8 mouse cellular contexts compared by ENCODE assay signal in the genomic region with DNA sequence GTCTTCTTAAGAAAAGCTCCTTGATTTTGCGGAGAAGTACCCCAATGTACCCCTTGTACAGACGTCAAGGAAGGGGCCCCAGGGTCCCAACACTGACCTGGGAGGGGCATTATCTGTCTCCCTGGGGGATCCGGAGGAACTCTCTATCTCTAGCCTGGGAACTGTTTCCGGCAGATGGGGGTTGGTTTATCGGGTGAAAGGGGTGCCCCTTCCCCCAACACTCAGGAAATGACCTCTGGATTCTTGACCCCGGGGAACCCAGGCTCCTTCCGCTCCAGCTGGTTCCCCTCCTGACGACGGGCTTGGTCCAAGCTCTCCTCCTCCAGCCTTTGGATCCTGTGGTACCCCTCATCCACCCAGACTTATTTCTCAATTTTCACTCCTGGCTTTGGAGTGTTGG. TPM values are rescaled to one million over a fixed set of nuclear protein-coding genes. Genes with fewer than 3 reads are reported as not detected.
DNase-seq lines count a peak whose midpoint lies in the region; ATAC-seq lines count a peak whose summit lies in the region.

No protein-coding gene starts in this region.

- ATAC-seq in heart, embryonic 14.5 days (ENCODE audit: insufficient number of reproducible peaks, insufficient read depth, low FRiP score, low read depth): no peak

- 0 out of 2 replicates have a peak, but pooled peaks cover 11% of the 10 kb centered on the region for H3K36me3 ChIP-seq in heart, embryonic 14.5 days (ENCODE audit: control insufficient read depth, insufficient read depth, low read length)
- no peaks in the 10 kb centered on the region for H3K36me3 ChIP-seq in macrophage (ENCODE audit: inconsistent target)

- intact Hi-C loops in gastrocnemius, postnatal 14 days (cut with DNase I; ENCODE audit: low total_unique reads): no loop called here

- DNase-seq in gastrocnemius, postnatal 25 days: peak; percentile 56
- no peak for DNase-seq in gastrocnemius, postnatal 14 days
- DNase-seq in kidney, postnatal 25 days: peak; percentile 67 to 79
- no peak for DNase-seq in ovary, postnatal 10 days (ENCODE audit: low spot score)
- DNase-seq in B cell, adult 2 months: no peak
- no peak for DNase-seq in right cerebral cortex, postnatal 10 days (ENCODE audit: low spot score in 2 of 2)

- H3K27me3 ChIP-seq in heart, embryonic 14.5 days (ENCODE audit: control insufficient read depth, insufficient read depth, low read length): peaks cover 5% of the 10 kb centered on the region; the same call in 1 of the 2 replicates

- peak overlapping the region; percentile 61 to 75 for H3K4me3 ChIP-seq in heart, embryonic 14.5 days (ENCODE audit: control insufficient read depth in 1 of 2, insufficient read depth in 1 of 2, low read depth in 1 of 2, low read length in 2 of 2)
- peak overlapping the region; percentile 22; the same call in 1 of the 2 replicates for H3K4me3 ChIP-seq in macrophage (ENCODE audit: inconsistent target)

- 15% methylated on average over 9 of the region's 9 CpGs for WGBS in heart, embryonic 14.5 days
- 6% methylated on average over 9 of the region's 9 CpGs for WGBS in macrophage (ENCODE audit: missing documents)

- H3K27ac ChIP-seq in heart, embryonic 14.5 days (replicated peaks in 1 of 2; ENCODE audit: control insufficient read depth in 1 of 2, insufficient read depth in 1 of 2, low read depth in 2 of 2, low read length in 2 of 2): no peak overlapping the region; a peak in 1 of 4 replicates
- no peak overlapping the region for H3K27ac ChIP-seq in macrophage

- H3K9ac ChIP-seq in heart, embryonic 14.5 days (ENCODE audit: low read length): peak overlapping the region; percentile 44

- peak overlapping the region; percentile 100 for H3K4me2 ChIP-seq in heart, embryonic 14.5 days (ENCODE audit: low read length)

- no peaks in the 10 kb centered on the region for H3K79me2 ChIP-seq in macrophage (ENCODE audit: inconsistent target)

- H3K4me1 ChIP-seq in heart, embryonic 14.5 days (ENCODE audit: control insufficient read depth in 2 of 2, insufficient read depth in 2 of 2, low read length in 2 of 2): peaks cover 19 to 31% of the 10 kb centered on the region in 2 experiments; a peak in 3 of 4 replicates

- H3K9me3 ChIP-seq in heart, embryonic 14.5 days (ENCODE audit: control insufficient read depth, low read length): no peaks in the 10 kb centered on the region

RNA-seq across cellular contexts. Expression of gene Rasgrp2, which starts 2.8 kb away (rescaled TPM):
- total RNA-seq in gastrocnemius, postnatal 25 days (2021): 10 to 100 TPM; 16.2 to 16.4 TPM
- 10 to 100 TPM; 24.0 to 37.6 TPM for total RNA-seq in gastrocnemius, postnatal 14 days (2021)
- polyA plus RNA-seq in heart, embryonic 14.5 days (2014; fragmentation: Nextera tagmentation; extraction: Ambion mirVana): 44.8 and 48.9 TPM in 2 replicates
- 10 to 100 TPM in 10 of 26 experiments, 1 to 10 TPM in 14, under 1 TPM in 2; 0.13 to 34.8 (median 7.4) TPM for total RNA-seq in macrophage (2018; cell fraction: chromatin; rRNA removed)
- 10 to 100 TPM in 1 of 26 experiments, 1 to 10 TPM in 25; 2.5 to 12.8 (median 5.7) TPM for total RNA-seq in macrophage (2018; cell fraction: cytosol; rRNA removed)
- total RNA-seq in macrophage (2018; cell fraction: nucleus; rRNA removed): 10 to 100 TPM in 4 of 26 experiments, 1 to 10 TPM in 21, under 1 TPM in 1; 0.96 to 16.4 (median 5.6) TPM
- 5.2 to 12.2 TPM (median 11.4 TPM) in 3 replicates for polyA plus RNA-seq in macrophage (2018)

RNA-seq across cellular contexts. Expression of gene Nrxn2, which starts 16.6 kb away (rescaled TPM):
- total RNA-seq in gastrocnemius, postnatal 25 days (2021): 1 to 10 TPM in 1 of 2 experiments, under 1 TPM in 1; 0.91 to 1.4 TPM
- total RNA-seq in gastrocnemius, postnatal 14 days (2021): 1 to 10 TPM; 1.5 to 2.9 TPM
- polyA plus RNA-seq in heart, embryonic 14.5 days (2014; fragmentation: Nextera tagmentation; extraction: Ambion mirVana): 0.12 and 0.66 TPM in 2 replicates
- total RNA-seq in macrophage (2018; cell fraction: chromatin; rRNA removed): under 1 TPM in 5 of 26 experiments, not detected in 21; 0.18 to 0.75 (median 0.64) TPM
- under 1 TPM in 24 of 26 experiments, not detected in 2; 0.03 to 0.55 (median 0.13) TPM for total RNA-seq in macrophage (2018; cell fraction: cytosol; rRNA removed)
- 1 to 10 TPM in 3 of 26 experiments, under 1 TPM in 6, not detected in 17; 0.12 to 1.7 (median 0.96) TPM for total RNA-seq in macrophage (2018; cell fraction: nucleus; rRNA removed)
- polyA plus RNA-seq in macrophage (2018): not detected in 3 replicates

RNA-seq across cellular contexts. Expression of gene Pygm, which starts 17.8 kb away (rescaled TPM):
- total RNA-seq in gastrocnemius, postnatal 25 days (2021): 1,000 to 10,000 TPM; 5,552 to 6,904 TPM
- 1,000 to 10,000 TPM; 4,021 to 4,833 TPM for total RNA-seq in gastrocnemius, postnatal 14 days (2021)
- 225 and 226 TPM in 2 replicates for polyA plus RNA-seq in heart, embryonic 14.5 days (2014; fragmentation: Nextera tagmentation; extraction: Ambion mirVana)
- total RNA-seq in macrophage (2018; cell fraction: chromatin; rRNA removed): 10 to 100 TPM in 23 of 26 experiments, 1 to 10 TPM in 3; 4.1 to 60.1 (median 22.4) TPM
- 1 to 10 TPM in 3 of 26 experiments, under 1 TPM in 23; 0.06 to 1.9 (median 0.37) TPM for total RNA-seq in macrophage (2018; cell fraction: cytosol; rRNA removed)
- 10 to 100 TPM in 15 of 26 experiments, 1 to 10 TPM in 11; 1.5 to 26.8 (median 11.0) TPM for total RNA-seq in macrophage (2018; cell fraction: nucleus; rRNA removed)
- polyA plus RNA-seq in macrophage (2018): 0.21 to 0.59 TPM (median 0.39 TPM) in 3 replicates

RNA-seq across cellular contexts. Expression of gene Sf1, which starts 38.5 kb away (rescaled TPM):
- total RNA-seq in gastrocnemius, postnatal 25 days (2021): 10 to 100 TPM; 65.5 to 75.2 TPM
- total RNA-seq in gastrocnemius, postnatal 14 days (2021): 10 to 100 TPM; 75.1 to 80.9 TPM
- polyA plus RNA-seq in heart, embryonic 14.5 days (2014; fragmentation: Nextera tagmentation; extraction: Ambion mirVana): 86.9 and 93.1 TPM in 2 replicates
- total RNA-seq in macrophage (2018; cell fraction: chromatin; rRNA removed): 100 to 1,000 TPM; 332 to 732 (median 556) TPM
- total RNA-seq in macrophage (2018; cell fraction: cytosol; rRNA removed): 100 to 1,000 TPM in 16 of 26 experiments, 10 to 100 TPM in 10; 75.0 to 160 (median 109) TPM
- total RNA-seq in macrophage (2018; cell fraction: nucleus; rRNA removed): 100 to 1,000 TPM; 189 to 372 (median 269) TPM
- polyA plus RNA-seq in macrophage (2018): 95.2 to 156 TPM (median 120 TPM) in 3 replicates

Comparison
In these comparisons a context has a peak if more than half of its experiments do, and no peak if none do; other contexts are left out.
1. DNase-seq: peak in gastrocnemius, postnatal 25 days (single experiment) and kidney, postnatal 25 days (2 of 2); none in gastrocnemius, postnatal 14 days (single experiment), ovary, postnatal 10 days (single experiment), B cell, adult 2 months (0 of 2) and right cerebral cortex, postnatal 10 days (0 of 2).